Mouse (Mus musculus): ENCODE results near the gene Wnt10b. TPM values are rescaled to one million over a fixed set of nuclear protein-coding genes. Genes with fewer than 3 reads are reported as not detected.

Wnt10b gene
- polyA plus RNA-seq, 1 experiment from 2014 or later = 0.06 TPM

DNA sequence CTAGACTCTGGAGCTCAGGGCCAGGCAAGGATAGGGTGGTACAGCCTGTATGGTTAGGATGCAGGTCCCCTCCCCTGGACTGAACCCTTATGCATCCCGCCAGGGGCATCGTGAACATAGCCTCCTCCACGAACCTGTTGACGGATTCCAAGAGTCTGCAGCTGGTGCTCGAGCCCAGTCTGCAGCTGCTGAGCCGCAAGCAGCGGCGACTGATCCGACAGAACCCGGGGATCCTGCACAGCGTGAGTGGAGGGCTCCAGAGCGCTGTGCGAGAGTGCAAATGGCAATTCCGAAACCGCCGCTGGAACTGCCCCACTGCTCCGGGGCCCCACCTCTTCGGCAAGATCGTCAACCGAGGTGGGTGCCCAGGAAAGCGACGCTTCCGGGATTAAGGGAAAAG lies 12.8 kb upstream of the Wnt10b start:
- Histone ChIP-seq H3K9me3 (ENCODE audit: control insufficient read depth, low read length) (peaks cover 2% of the 10 kb centered on the region), H3K9ac (ENCODE audit: low read depth, low read length) (peak overlapping the region; percentile 27), H3K4me3 (ENCODE audit: low read length) (peak overlapping the region; percentile 27), H3K4me1 (ENCODE audit: control insufficient read depth, insufficient read depth, low read depth, low read length) (peaks cover 16% of the 10 kb centered on the region), H3K27ac (ENCODE audit: low read depth, low read length) (no peak overlapping the region), H3K36me3 (ENCODE audit: control insufficient read depth, insufficient read depth, low read length) (no peaks in the 10 kb centered on the region), H3K27me3 (replicated peaks; ENCODE audit: control insufficient read depth, insufficient read depth, low read length) (peaks cover 75% of the 10 kb centered on the region), H3K4me2 (ENCODE audit: low read length) (peak overlapping the region; percentile 40)
- no peak for ATAC-seq
- under 1% methylated on average over 23 of the region's 23 CpGs for WGBS

DNA sequence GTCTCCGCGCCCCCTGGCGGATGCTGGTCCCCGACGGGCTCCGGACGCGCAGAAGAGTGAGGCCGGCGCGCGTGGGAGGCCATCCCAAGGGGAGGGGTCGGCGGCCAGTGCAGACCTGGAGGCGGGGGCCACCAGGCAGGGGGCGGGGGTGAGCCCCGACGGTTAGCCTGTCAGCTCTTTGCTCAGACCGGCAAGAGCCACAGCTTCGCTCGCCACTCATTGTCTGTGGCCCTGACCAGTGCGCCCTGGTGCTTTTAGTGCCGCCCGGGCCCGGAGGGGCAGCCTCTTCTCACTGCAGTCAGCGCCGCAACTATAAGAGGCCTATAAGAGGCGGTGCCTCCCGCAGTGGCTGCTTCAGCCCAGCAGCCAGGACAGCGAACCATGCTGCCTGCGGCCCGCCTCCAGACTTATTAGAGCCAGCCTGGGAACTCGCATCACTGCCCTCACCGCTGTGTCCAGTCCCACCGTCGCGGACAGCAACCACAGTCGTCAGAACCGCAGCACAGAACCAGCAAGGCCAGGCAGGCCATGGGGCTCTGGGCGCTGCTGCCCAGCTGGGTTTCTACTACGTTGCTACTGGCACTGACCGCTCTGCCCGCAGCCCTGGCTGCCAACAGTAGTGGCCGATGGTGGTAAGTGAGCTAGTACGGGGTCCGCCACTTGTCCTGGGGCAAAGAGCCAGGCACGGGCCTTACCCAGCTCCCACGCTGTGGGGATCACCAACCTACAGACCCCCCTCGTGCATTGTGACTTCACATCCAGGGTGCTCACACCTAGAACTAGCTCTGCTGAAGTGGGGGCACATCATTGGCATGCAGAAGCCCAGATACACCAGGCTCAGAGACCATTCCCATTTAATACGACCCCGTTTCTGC lies 11.9 kb upstream of the Wnt10b start, which contains the start of gene Wnt1:
TSS of gene Wnt1 (plus strand) at position 197 of the 875 bp plus-strand sequence.
- ATAC-seq = no peak
- WGBS = 2% methylated on average over 50 of the region's 51 CpGs
- H3K27ac ChIP-seq (ENCODE audit: low read depth, low read length) = no peak within 1 kb of the TSS
- peak within 1 kb of the TSS; percentile 40 for H3K4me2 ChIP-seq (ENCODE audit: low read length)
- peak within 1 kb of the TSS; percentile 5 for H3K4me3 ChIP-seq (ENCODE audit: low read length)
- no peaks in the 10 kb centered on the region for H3K36me3 ChIP-seq (ENCODE audit: control insufficient read depth, insufficient read depth, low read length)
- peaks cover 70% of the 10 kb centered on the region for H3K27me3 ChIP-seq (replicated peaks; ENCODE audit: control insufficient read depth, insufficient read depth, low read length)
- peaks cover 16% of the 10 kb centered on the region for H3K4me1 ChIP-seq (ENCODE audit: control insufficient read depth, insufficient read depth, low read depth, low read length)
- H3K9ac ChIP-seq (ENCODE audit: low read depth, low read length) = peak within 1 kb of the TSS; percentile 17
- peaks cover 4% of the 10 kb centered on the region for H3K9me3 ChIP-seq (ENCODE audit: control insufficient read depth, low read length)

DNA sequence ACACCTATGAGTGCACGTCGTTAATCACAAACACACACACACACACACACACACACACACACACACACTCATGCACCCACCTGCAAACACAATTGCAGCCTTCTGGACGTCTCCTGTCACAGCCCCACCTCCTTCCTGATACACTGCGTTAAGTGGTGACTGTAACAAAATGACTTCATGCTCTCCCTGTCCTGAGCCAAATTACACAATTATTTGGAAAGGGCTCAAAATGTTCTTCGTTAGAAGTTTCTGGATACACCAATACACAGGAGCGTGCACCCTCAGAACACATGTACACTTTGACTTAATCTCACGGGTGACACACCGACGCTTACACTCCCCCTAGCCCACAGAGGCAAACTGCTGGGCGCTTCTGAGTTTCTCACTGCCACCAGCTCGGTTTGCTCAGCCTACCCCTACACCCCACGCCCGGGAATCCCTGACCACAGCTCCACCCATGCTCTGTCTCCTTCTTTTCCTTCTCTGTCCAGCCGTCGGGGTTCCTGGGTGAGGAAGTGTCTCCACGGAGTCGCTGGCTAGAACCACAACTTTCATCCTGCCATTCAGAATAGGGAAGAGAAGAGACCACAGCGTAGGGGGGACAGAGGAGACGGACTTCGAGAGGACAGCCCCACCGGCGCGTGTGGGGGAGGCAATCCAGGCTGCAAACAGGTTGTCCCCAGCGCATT lies 11.2 kb upstream of the Wnt10b start:
- Histone ChIP-seq H3K27ac (ENCODE audit: low read depth, low read length) (no peak overlapping the region), H3K9ac (ENCODE audit: low read depth, low read length) (no peak overlapping the region), H3K27me3 (replicated peaks; ENCODE audit: control insufficient read depth, insufficient read depth, low read length) (peaks cover 66% of the 10 kb centered on the region), H3K9me3 (ENCODE audit: control insufficient read depth, low read length) (peaks cover 4% of the 10 kb centered on the region), H3K4me1 (ENCODE audit: control insufficient read depth, insufficient read depth, low read depth, low read length) (peaks cover 16% of the 10 kb centered on the region), H3K36me3 (ENCODE audit: control insufficient read depth, insufficient read depth, low read length) (no peaks in the 10 kb centered on the region), H3K4me3 (ENCODE audit: low read length) (no peak overlapping the region; the same call in 1 of the 2 replicates), H3K4me2 (ENCODE audit: low read length) (no peak overlapping the region; the same call in 1 of the 2 replicates)
- 12% methylated on average over 21 of the region's 24 CpGs for WGBS
- ATAC-seq = no peak

DNA sequence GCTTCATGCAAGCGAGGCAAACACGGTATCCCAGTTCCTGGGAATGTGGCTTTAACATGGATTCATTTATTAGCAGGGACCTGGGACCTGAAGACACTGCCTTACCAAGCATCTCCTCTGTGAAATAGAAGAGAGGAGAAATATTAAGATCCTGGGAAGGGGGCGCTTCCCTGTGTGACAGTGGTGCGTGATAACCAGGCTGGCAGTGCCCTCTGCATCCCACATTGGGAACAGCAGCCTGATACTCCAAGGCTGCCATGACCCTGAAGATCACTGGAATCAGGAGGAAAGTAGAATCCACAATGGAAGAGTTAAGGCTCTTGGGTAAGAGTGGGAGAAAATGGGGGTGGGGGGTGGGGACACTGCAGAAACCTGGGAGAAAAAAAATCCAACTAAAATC lies 10.0 kb upstream of the Wnt10b start:
- Histone ChIP-seq H3K4me2 (ENCODE audit: low read length) (no peak overlapping the region), H3K27me3 (replicated peaks; ENCODE audit: control insufficient read depth, insufficient read depth, low read length) (peaks cover 62% of the 10 kb centered on the region), H3K9me3 (ENCODE audit: control insufficient read depth, low read length) (peaks cover 4% of the 10 kb centered on the region), H3K9ac (ENCODE audit: low read depth, low read length) (no peak overlapping the region), H3K4me3 (ENCODE audit: low read length) (no peak overlapping the region), H3K36me3 (ENCODE audit: control insufficient read depth, insufficient read depth, low read length) (no peaks in the 10 kb centered on the region), H3K4me1 (ENCODE audit: control insufficient read depth, insufficient read depth, low read depth, low read length) (peaks cover 13% of the 10 kb centered on the region), H3K27ac (ENCODE audit: low read depth, low read length) (no peak overlapping the region)
- WGBS = 28% methylated on average over 4 of the region's 4 CpGs
- no peak for ATAC-seq

- Histone ChIP-seq H3K4me2 (ENCODE audit: low read length) (no peak overlapping the region), H3K9ac (ENCODE audit: low read depth, low read length) (no peak overlapping the region), H3K9me3 (ENCODE audit: control insufficient read depth, low read length) (peaks cover 4% of the 10 kb centered on the region), H3K27me3 (replicated peaks; ENCODE audit: control insufficient read depth, insufficient read depth, low read length) (peaks cover 59% of the 10 kb centered on the region), H3K4me1 (ENCODE audit: control insufficient read depth, insufficient read depth, low read depth, low read length) (peaks cover under 1% of the 10 kb centered on the region; the same call in 1 of the 2 replicates), H3K27ac (ENCODE audit: low read depth, low read length) (no peak overlapping the region), H3K4me3 (ENCODE audit: low read length) (no peak overlapping the region), H3K36me3 (ENCODE audit: control insufficient read depth, insufficient read depth, low read length) (no peaks in the 10 kb centered on the region)
- ATAC-seq = no peak
- 44% methylated on average over 7 of the region's 7 CpGs for WGBS
Measured at GRCm38 (mm10) chr15:98785744-98786143, 7.8 kb upstream of the Wnt10b start.

DNA sequence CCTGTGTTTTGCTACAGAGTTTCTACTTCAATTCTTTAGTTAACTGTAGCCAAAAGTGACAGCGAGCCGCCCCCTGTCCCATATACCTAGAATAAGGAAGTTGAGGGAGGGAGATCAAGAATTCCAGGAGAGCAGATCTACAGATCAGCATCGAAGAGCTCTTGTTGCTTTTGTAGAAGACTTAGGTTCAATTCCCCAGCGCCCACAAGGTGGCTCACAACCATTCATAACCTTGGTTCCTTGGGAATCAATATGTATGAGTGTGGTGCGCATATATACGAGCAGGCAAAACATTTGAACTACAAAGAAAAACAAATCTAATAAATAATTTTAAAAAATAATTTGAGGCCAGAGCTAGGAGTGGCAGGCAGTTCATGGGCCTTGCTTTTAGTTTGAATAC lies 3.2 kb upstream of the Wnt10b start:
- no peaks in the 10 kb centered on the region for H3K36me3 ChIP-seq (ENCODE audit: control insufficient read depth, insufficient read depth, low read length)
- H3K9me3 ChIP-seq (ENCODE audit: control insufficient read depth, low read length) = peaks cover 4% of the 10 kb centered on the region
- no peak overlapping the region for H3K4me3 ChIP-seq (ENCODE audit: low read length)
- H3K4me1 ChIP-seq (ENCODE audit: control insufficient read depth, insufficient read depth, low read depth, low read length) = peaks cover 9% of the 10 kb centered on the region
- WGBS = 30% methylated on average over 6 of the region's 6 CpGs
- no peak overlapping the region for H3K9ac ChIP-seq (ENCODE audit: low read depth, low read length)
- no peak overlapping the region for H3K4me2 ChIP-seq (ENCODE audit: low read length)
- H3K27ac ChIP-seq (ENCODE audit: low read depth, low read length) = no peak overlapping the region
- ATAC-seq = no peak
- peaks cover 64% of the 10 kb centered on the region for H3K27me3 ChIP-seq (replicated peaks; ENCODE audit: control insufficient read depth, insufficient read depth, low read length)

- Histone ChIP-seq H3K4me1 (ENCODE audit: control insufficient read depth, insufficient read depth, low read depth, low read length) (peaks cover 9% of the 10 kb centered on the region), H3K27me3 (replicated peaks; ENCODE audit: control insufficient read depth, insufficient read depth, low read length) (peaks cover 69% of the 10 kb centered on the region), H3K9ac (ENCODE audit: low read depth, low read length) (no peak overlapping the region), H3K9me3 (ENCODE audit: control insufficient read depth, low read length) (no peaks in the 10 kb centered on the region), H3K27ac (ENCODE audit: low read depth, low read length) (no peak overlapping the region), H3K36me3 (ENCODE audit: control insufficient read depth, insufficient read depth, low read length) (no peaks in the 10 kb centered on the region), H3K4me2 (ENCODE audit: low read length) (no peak overlapping the region), H3K4me3 (ENCODE audit: low read length) (no peak overlapping the region)
- 5% methylated on average over 13 of the region's 13 CpGs for WGBS
- ATAC-seq = no peak
Measured at GRCm38 (mm10) chr15:98780573-98780972, 2.6 kb upstream of the Wnt10b start.

- no peak for ATAC-seq
- no peak overlapping the region for H3K4me3 ChIP-seq (ENCODE audit: low read length)
Measured at GRCm38 (mm10) chr15:98780075-98780474, 2.1 kb upstream of the Wnt10b start.

DNA sequence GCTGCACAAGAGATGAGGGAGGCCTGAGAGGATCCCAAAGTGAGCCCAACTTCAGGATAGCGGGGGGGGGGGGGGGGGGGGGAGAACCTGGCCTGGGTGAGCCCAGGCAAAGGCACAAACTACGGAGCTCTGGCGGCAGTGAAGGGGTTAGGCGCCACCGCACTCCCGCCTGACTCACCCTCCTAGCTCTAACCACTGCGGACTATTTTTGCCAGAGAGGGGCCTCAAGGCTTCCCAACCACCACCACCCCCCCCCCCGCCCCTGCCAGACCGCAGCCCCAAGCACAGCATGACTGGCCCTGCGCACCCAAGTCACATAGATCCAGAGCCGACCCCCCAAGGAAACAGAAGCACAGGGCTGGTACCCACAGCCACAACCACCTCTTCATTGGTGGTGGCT lies 856 bp upstream of the Wnt10b start:
- Histone ChIP-seq H3K27ac (ENCODE audit: low read depth, low read length) (no peak overlapping the region), H3K4me2 (ENCODE audit: low read length) (no peak overlapping the region), H3K36me3 (ENCODE audit: control insufficient read depth, insufficient read depth, low read length) (no peaks in the 10 kb centered on the region), H3K4me3 (ENCODE audit: low read length) (no peak overlapping the region), H3K9ac (ENCODE audit: low read depth, low read length) (no peak overlapping the region), H3K4me1 (ENCODE audit: control insufficient read depth, insufficient read depth, low read depth, low read length) (peaks cover 9% of the 10 kb centered on the region), H3K27me3 (replicated peaks; ENCODE audit: control insufficient read depth, insufficient read depth, low read length) (peaks cover 84% of the 10 kb centered on the region), H3K9me3 (ENCODE audit: control insufficient read depth, low read length) (no peaks in the 10 kb centered on the region)
- WGBS = 1% methylated on average over 7 of the region's 11 CpGs
- no peak for ATAC-seq

More at GRCm38 (mm10) chr15:98780075-98780474, 2.1 kb upstream of the Wnt10b start:
- WGBS = 4% methylated on average over 8 of the region's 8 CpGs
- no peak overlapping the region for H3K4me2 ChIP-seq (ENCODE audit: low read length)
- H3K36me3 ChIP-seq (ENCODE audit: control insufficient read depth, insufficient read depth, low read length) = no peaks in the 10 kb centered on the region
- H3K27ac ChIP-seq (ENCODE audit: low read depth, low read length) = no peak overlapping the region
- peaks cover 71% of the 10 kb centered on the region for H3K27me3 ChIP-seq (replicated peaks; ENCODE audit: control insufficient read depth, insufficient read depth, low read length)
- no peaks in the 10 kb centered on the region for H3K9me3 ChIP-seq (ENCODE audit: control insufficient read depth, low read length)
- peaks cover 9% of the 10 kb centered on the region for H3K4me1 ChIP-seq (ENCODE audit: control insufficient read depth, insufficient read depth, low read depth, low read length)
- no peak overlapping the region for H3K9ac ChIP-seq (ENCODE audit: low read depth, low read length)
